In the genomic region with DNA sequence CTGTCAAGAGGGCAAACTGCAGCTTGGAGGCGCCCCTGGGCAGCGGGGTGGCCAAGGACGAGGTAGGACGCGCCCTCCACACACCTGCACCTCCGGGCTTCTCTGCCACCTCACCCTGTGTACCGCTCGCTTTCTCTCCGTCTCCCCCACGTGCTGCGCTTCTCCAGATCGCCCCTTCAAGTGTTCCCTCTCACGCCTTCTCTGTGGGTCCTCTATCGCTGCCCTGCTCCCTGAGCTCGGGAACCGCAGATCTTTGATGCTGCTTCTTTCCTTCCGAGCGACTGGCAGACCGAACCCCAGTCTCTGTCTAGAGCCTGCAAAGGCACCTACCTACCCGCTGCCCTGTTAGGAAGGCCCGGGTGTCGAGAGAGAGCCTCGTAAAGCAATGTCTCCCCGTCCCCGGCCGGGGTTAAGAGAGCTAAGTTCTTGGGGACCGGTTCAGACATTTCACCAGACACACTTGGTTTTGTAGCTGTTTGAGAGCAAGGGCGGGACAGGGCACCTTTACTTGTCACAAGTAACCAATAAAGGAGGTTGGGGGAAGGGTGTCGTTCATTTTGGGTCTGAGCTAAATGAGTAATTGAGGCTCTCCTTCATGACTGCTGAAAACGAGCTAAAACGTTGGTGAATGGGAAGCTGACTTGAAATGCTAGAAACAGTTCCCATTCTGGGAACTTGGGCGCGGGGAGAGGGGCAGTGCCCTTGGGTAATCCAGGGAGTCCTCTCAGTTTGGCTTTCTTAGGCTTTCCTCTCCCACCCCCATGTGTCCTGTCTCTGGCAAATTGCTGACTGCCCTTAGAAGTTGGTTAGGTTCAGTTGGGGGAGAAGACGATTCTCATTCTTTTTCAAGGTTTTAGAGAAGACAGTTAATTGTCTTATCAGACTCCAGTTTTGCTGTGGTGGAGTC, we compare ENCODE assay signal across 8 mouse cellular contexts.
DNase-seq lines count a peak whose midpoint lies in the region; ATAC-seq and TF ChIP-seq lines count a peak whose summit lies in the region.

No protein-coding gene starts in this region.

- no peaks in the 10 kb centered on the region for H3K9me3 ChIP-seq in heart, embryonic 11.5 days (replicated peaks; ENCODE audit: control insufficient read depth, low read length)
- no peaks in the 10 kb centered on the region for H3K9me3 ChIP-seq in E14TG2a.4 (ENCODE audit: low read length)
- no peaks in the 10 kb centered on the region for H3K9me3 ChIP-seq in heart, postnatal 0 days (replicated peaks; ENCODE audit: control insufficient read depth, low read length)
- H3K9me3 ChIP-seq in limb, embryonic 14.5 days (ENCODE audit: control insufficient read depth, low read length), result no peaks in the 10 kb centered on the region

- no peak for TF ChIP-seq CTCF in E14TG2a.4 (conservative IDR thresholded peaks at IDR 0.05; ENCODE audit: low read length)
- no peak for TF ChIP-seq CTCF in heart, postnatal 0 days (IDR thresholded peaks at IDR 0.05; ENCODE audit: low read depth)

- peak overlapping the region; percentile 81 for H3K4me2 ChIP-seq in heart, embryonic 11.5 days
- H3K4me2 ChIP-seq in heart, postnatal 0 days (ENCODE audit: low read depth, low read length), result peak overlapping the region; percentile 79
- peak overlapping the region; percentile 96 for H3K4me2 ChIP-seq in limb, embryonic 14.5 days (replicated peaks; ENCODE audit: low read depth, low read length, severe bottlenecking)

- WGBS in heart, embryonic 11.5 days (ENCODE audit: insufficient replicate concordance), result 4% methylated on average over 34 of the region's 34 CpGs
- 6% methylated on average over 34 of the region's 34 CpGs for WGBS in heart, postnatal 0 days
- WGBS in limb, embryonic 14.5 days, result 2% methylated on average over 34 of the region's 34 CpGs

- H3K36me3 ChIP-seq in heart, embryonic 11.5 days (ENCODE audit: control insufficient read depth, insufficient read depth, low read length), result no peaks in the 10 kb centered on the region
- H3K36me3 ChIP-seq in E14TG2a.4 (ENCODE audit: insufficient read depth, low read length), result no peaks in the 10 kb centered on the region
- H3K36me3 ChIP-seq in heart, postnatal 0 days (replicated peaks; ENCODE audit: control insufficient read depth, insufficient read depth, low read length), result no peaks in the 10 kb centered on the region
- H3K36me3 ChIP-seq in limb, embryonic 14.5 days (ENCODE audit: control insufficient read depth, insufficient read depth, low read length), result no peaks in the 10 kb centered on the region

- peak overlapping the region; percentile 65 for H3K9ac ChIP-seq in heart, embryonic 11.5 days (ENCODE audit: low read depth, low read length)
- peak overlapping the region; percentile 66 for H3K9ac ChIP-seq in heart, postnatal 0 days (replicated peaks; ENCODE audit: low read depth, low read length)
- H3K9ac ChIP-seq in limb, embryonic 14.5 days (ENCODE audit: low read depth, low read length, severe bottlenecking), result peak overlapping the region; percentile 64

- no peak for TF ChIP-seq EP300 in heart, postnatal 0 days (IDR thresholded peaks at IDR 0.05; ENCODE audit: low read depth)

- no peak for TF ChIP-seq POLR2A in limb, embryonic 14.5 days (IDR thresholded peaks at IDR 0.05; ENCODE audit: borderline replicate concordance, extremely low read depth, insufficient read depth, insufficient read length)

- ATAC-seq in heart, embryonic 11.5 days (replicated peaks; ENCODE audit: insufficient number of reproducible peaks, low FRiP score, low TSS enrichment), result peak; percentile 50; the same call in 1 of the 2 replicates
- peak; percentile 54 for ATAC-seq in heart, postnatal 0 days (ENCODE audit: insufficient read depth, low read depth)
- ATAC-seq in limb, embryonic 14.5 days (ENCODE audit: low FRiP score, low read depth), result 0 out of 2 replicates have a peak, but pooled peaks have one; percentile 24

- H3K27me3 ChIP-seq in heart, embryonic 11.5 days (ENCODE audit: control insufficient read depth, insufficient read depth, low read length), result peaks cover 6% of the 10 kb centered on the region; the same call in 1 of the 2 replicates
- peaks cover 21% of the 10 kb centered on the region for H3K27me3 ChIP-seq in E14TG2a.4 (ENCODE audit: insufficient read depth, low read length)
- no peaks in the 10 kb centered on the region for H3K27me3 ChIP-seq in heart, postnatal 0 days (ENCODE audit: control insufficient read depth, insufficient read depth, low read length)
- H3K27me3 ChIP-seq in limb, embryonic 14.5 days (ENCODE audit: control insufficient read depth, insufficient read depth, low read length), result no peaks in the 10 kb centered on the region

- DNase-seq in heart, adult 8-10 months (ENCODE audit: low spot score), result no peak
- peak; percentile 19 for DNase-seq in c-Kit-positive CD71-positive TER-119-positive erythroid progenitor cells, embryonic 14.5 days (ENCODE audit: low spot score)
- DNase-seq in heart, postnatal 0 days (ENCODE audit: low spot score), result no peak
- no peak for DNase-seq in limb, embryonic 14.5 days (ENCODE audit: low spot score)
- DNase-seq in neural tube, embryonic 10.5 days (ENCODE audit: extremely low spot score, low spot score), result peak; percentile 48
- DNase-seq in ovary, postnatal 36 days (ENCODE audit: low spot score), result no peak

- no peak overlapping the region for H3K27ac ChIP-seq in heart, embryonic 11.5 days (ENCODE audit: low read depth, low read length)
- H3K27ac ChIP-seq in heart, postnatal 0 days (ENCODE audit: low read depth), result peak overlapping the region; percentile 32; the same call in 1 of the 2 replicates
- peak overlapping the region; percentile 21; the same call in 1 of the 2 replicates for H3K27ac ChIP-seq in limb, embryonic 14.5 days (replicated peaks; ENCODE audit: low read depth, low read length)

- peaks cover 6% of the 10 kb centered on the region for H3K4me1 ChIP-seq in heart, embryonic 11.5 days (ENCODE audit: control insufficient read depth, insufficient read depth, low read length)
- H3K4me1 ChIP-seq in E14TG2a.4 (replicated peaks; ENCODE audit: low read depth, low read length), result peaks cover 60% of the 10 kb centered on the region
- H3K4me1 ChIP-seq in heart, postnatal 0 days (ENCODE audit: control insufficient read depth, insufficient read depth), result peaks cover 25% of the 10 kb centered on the region
- H3K4me1 ChIP-seq in limb, embryonic 14.5 days (ENCODE audit: control insufficient read depth, insufficient read depth, low read length), result peaks cover 36% of the 10 kb centered on the region

- H3K4me3 ChIP-seq in heart, embryonic 11.5 days (ENCODE audit: low read depth, low read length), result peak overlapping the region; percentile 47
- peak overlapping the region; percentile 88 for H3K4me3 ChIP-seq in E14TG2a.4 (replicated peaks; ENCODE audit: low read length)
- H3K4me3 ChIP-seq in heart, postnatal 0 days (ENCODE audit: low read depth, low read length), result peak overlapping the region; percentile 54
- peak overlapping the region; percentile 64 for H3K4me3 ChIP-seq in limb, embryonic 14.5 days (replicated peaks; ENCODE audit: low read length)

Comparison
In these comparisons a context has a peak if more than half of its experiments do, and no peak if none do; other contexts are left out.
1. DNase-seq: peak in c-Kit-positive CD71-positive TER-119-positive erythroid progenitor cells, embryonic 14.5 days (single experiment) and neural tube, embryonic 10.5 days (single experiment); none in heart, adult 8-10 months (single experiment), heart, postnatal 0 days (single experiment), limb, embryonic 14.5 days (single experiment) and ovary, postnatal 36 days (single experiment).
2. Peak in every context shown above with its lines, with median percentiles within 50 percentile points of each other: ATAC-seq, H3K4me2 ChIP-seq, H3K4me3 ChIP-seq and H3K9ac ChIP-seq.